Mouse (Mus musculus) heart, embryonic 13.5 days (tissue): Measurements from ENCODE around the gene Pkmyt1. TPM values are rescaled to one million over a fixed set of nuclear protein-coding genes. Genes with fewer than 3 reads are reported as not detected.

Experiments used
- polyA plus RNA-seq: library from polyadenylated mRNA; unstranded; fragments of >200 nt; fragmentation: Nextera tagmentation; extraction: Ambion mirVana; gene quantifications from 2 replicates; pipeline ENCODE4 v1.2.1, GENCODE M21; 2015

Gene Pkmyt1
- polyA plus RNA-seq, 1 experiment from 2014 or later, result 31.0 TPM

Other genes starting within 250 kb of the Pkmyt1 start
- gene Vmn2r117, start 246.6 kb upstream of the Pkmyt1 start, polyA plus RNA-seq, result not detected in 2 replicates
- 12.7 and 13.3 TPM in 2 replicates for gene Zfp213, start 162.1 kb upstream of the Pkmyt1 start, polyA plus RNA-seq
- 9.2 and 9.3 TPM in 2 replicates for gene Zfp13, start 126.8 kb upstream of the Pkmyt1 start, polyA plus RNA-seq
- not detected in 2 replicates for gene Zscan10, start 125.5 kb upstream of the Pkmyt1 start, polyA plus RNA-seq
- 0.32 and 0.62 TPM in 2 replicates for gene Mmp25, start 81.1 kb upstream of the Pkmyt1 start, polyA plus RNA-seq
- gene Bicdl2, start 65.8 kb upstream of the Pkmyt1 start, polyA plus RNA-seq, result 0.17 and 0.41 TPM in 2 replicates
- 297 and 312 TPM in 2 replicates for gene Hcfc1r1, start 52.7 kb upstream of the Pkmyt1 start, polyA plus RNA-seq
- gene Thoc6, start 52.5 kb upstream of the Pkmyt1 start, polyA plus RNA-seq, result 32.4 and 37.3 TPM in 2 replicates
- 118 and 140 TPM in 2 replicates for gene Tnfrsf12a, start 48.9 kb upstream of the Pkmyt1 start, polyA plus RNA-seq
- gene Cldn6, start 47.1 kb upstream of the Pkmyt1 start, polyA plus RNA-seq, result 9.4 and 10.7 TPM in 2 replicates
- 0.29 and 0.32 TPM in 2 replicates for gene Cldn9, start 42.3 kb upstream of the Pkmyt1 start, polyA plus RNA-seq
- 0.11 TPM in 1 of 2 replicates, not detected in the other for gene 1520401A03Rik, start 3.6 kb upstream of the Pkmyt1 start, polyA plus RNA-seq
- 12.3 and 12.6 TPM in 2 replicates for gene Paqr4, start 14.5 kb downstream of the Pkmyt1 start, polyA plus RNA-seq
- 0.09 and 0.32 TPM in 2 replicates for gene Kremen2, start 19.5 kb downstream of the Pkmyt1 start, polyA plus RNA-seq
- gene Flywch1, start 45.3 kb downstream of the Pkmyt1 start, polyA plus RNA-seq, result 52.1 and 54.1 TPM in 2 replicates
- gene Flywch2, start 59.7 kb downstream of the Pkmyt1 start, polyA plus RNA-seq, result 5.8 and 7.4 TPM in 2 replicates
- gene Srrm2, start 64.2 kb downstream of the Pkmyt1 start, polyA plus RNA-seq, result 319 and 327 TPM in 2 replicates
- 875 and 1,018 TPM in 2 replicates for gene Elob, start 102.8 kb downstream of the Pkmyt1 start, polyA plus RNA-seq
- not detected in 2 replicates for gene Prss33, start 109.7 kb downstream of the Pkmyt1 start, polyA plus RNA-seq
- gene Prss32, start 117.5 kb downstream of the Pkmyt1 start, polyA plus RNA-seq, result 0.15 TPM in 1 of 2 replicates, not detected in the other
- 0.20 and 0.29 TPM in 2 replicates for gene Prss41, start 117.8 kb downstream of the Pkmyt1 start, polyA plus RNA-seq
- gene Prss21, start 141.7 kb downstream of the Pkmyt1 start, polyA plus RNA-seq, result not detected in 2 replicates
- 0.32 TPM in 1 of 2 replicates, not detected in the other for gene Dcpp1, start 154.5 kb downstream of the Pkmyt1 start, polyA plus RNA-seq
- not detected in 2 replicates for gene Dcpp2, start 154.5 kb downstream of the Pkmyt1 start, polyA plus RNA-seq
- gene Dcpp3, start 191.1 kb downstream of the Pkmyt1 start, polyA plus RNA-seq, result not detected in 2 replicates
- not detected in 2 replicates for gene Sbp, start 215.3 kb downstream of the Pkmyt1 start, polyA plus RNA-seq
- gene Sbpl, start 228.9 kb downstream of the Pkmyt1 start, polyA plus RNA-seq, result not detected in 2 replicates